Mouse (Mus musculus) cortical plate, adult 2 months (tissue): ENCODE results near the gene Gm11213. TPM values are rescaled to one million over a fixed set of nuclear protein-coding genes. Genes with fewer than 3 reads are reported as not detected.

Source experiments
- H3K27ac ChIP-seq: fragments of 200-500 bp; 2 replicates; pipeline ENCODE4 v1.5.1; 2012; ENCODE audit warnings: low read length, control low read depth, inconsistent platforms; ENCODE audit not compliant: insufficient read depth
- H3K4me1 ChIP-seq: fragments of 200-500 bp; 2 replicates; pipeline ENCODE4 v1.6.1; 2011; ENCODE audit warnings: low read length; ENCODE audit not compliant: control insufficient read depth, insufficient read depth
- H3K4me3 ChIP-seq: fragments of 200-500 bp; 2 replicates; pipeline ENCODE4 v1.5.1; 2011; ENCODE audit warnings: mild to moderate bottlenecking, low read length, control low read depth; ENCODE audit not compliant: insufficient read depth
- CTCF ChIP-seq: fragments of 200-500 bp; IDR thresholded peaks from 2 replicates; pipeline ENCODE4 v1.5.1; 2011; ENCODE audit warnings: mild to moderate bottlenecking, control low read depth, low read length; ENCODE audit not compliant: insufficient read depth; ENCODE audit errors: extremely low read depth
- POLR2A ChIP-seq: fragments of 200-500 bp; IDR thresholded peaks from 2 replicates; pipeline ENCODE4 v1.6.1; 2011; ENCODE audit warnings: mild to moderate bottlenecking, low read length, control low read depth; ENCODE audit not compliant: insufficient read depth; ENCODE audit errors: extremely low read depth
- polyA plus RNA-seq: library from polyadenylated mRNA; depleted of rRNA; stranded (reverse); fragments of >200 nt; gene quantifications from 2 replicates; pipeline ENCODE4 v1.2.3, GENCODE M21; 2012; rRNA removed

The Gm11213 gene
- polyA plus RNA-seq, result not detected in 2 replicates

GRCm38 (mm10) chr4:63604945-63605344 lies at the start of gene Gm11213:
Gm11213 (minus strand) TSS chr4:63605261.
- no peak for TF ChIP-seq CTCF
- no peak for TF ChIP-seq POLR2A
- Histone ChIP-seq H3K4me3 (no peak within 1 kb of the TSS), H3K4me1 (no peaks in the 10 kb centered on the region), H3K27ac (no peak within 1 kb of the TSS)

DNA sequence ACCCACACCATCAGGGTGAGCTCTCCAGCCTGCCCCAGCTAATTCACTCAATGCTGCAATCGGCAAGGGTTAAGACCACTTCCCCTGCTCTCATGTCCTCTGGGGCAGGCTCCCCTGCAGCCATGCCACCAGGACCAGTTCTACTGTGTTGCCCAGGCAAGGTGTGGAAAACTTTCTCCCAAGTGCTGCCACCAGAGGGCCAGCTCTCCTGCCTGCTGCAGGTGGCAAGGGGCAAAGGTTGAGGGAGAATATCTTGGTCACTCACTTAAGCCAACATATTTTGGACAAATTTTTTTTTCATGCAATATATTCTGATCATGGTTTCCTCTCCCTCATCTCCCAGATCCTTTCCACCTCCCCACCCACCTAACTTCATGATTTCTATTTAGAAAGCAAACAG lies 49.3 kb upstream of the Gm11213 start:
- Histone ChIP-seq H3K27ac (no peak overlapping the region), H3K4me1 (no peaks in the 10 kb centered on the region), H3K4me3 (no peak overlapping the region)
- no peak for TF ChIP-seq POLR2A
- 0 out of 2 replicates have a peak, but pooled peaks have one; percentile 6 for TF ChIP-seq CTCF

DNA sequence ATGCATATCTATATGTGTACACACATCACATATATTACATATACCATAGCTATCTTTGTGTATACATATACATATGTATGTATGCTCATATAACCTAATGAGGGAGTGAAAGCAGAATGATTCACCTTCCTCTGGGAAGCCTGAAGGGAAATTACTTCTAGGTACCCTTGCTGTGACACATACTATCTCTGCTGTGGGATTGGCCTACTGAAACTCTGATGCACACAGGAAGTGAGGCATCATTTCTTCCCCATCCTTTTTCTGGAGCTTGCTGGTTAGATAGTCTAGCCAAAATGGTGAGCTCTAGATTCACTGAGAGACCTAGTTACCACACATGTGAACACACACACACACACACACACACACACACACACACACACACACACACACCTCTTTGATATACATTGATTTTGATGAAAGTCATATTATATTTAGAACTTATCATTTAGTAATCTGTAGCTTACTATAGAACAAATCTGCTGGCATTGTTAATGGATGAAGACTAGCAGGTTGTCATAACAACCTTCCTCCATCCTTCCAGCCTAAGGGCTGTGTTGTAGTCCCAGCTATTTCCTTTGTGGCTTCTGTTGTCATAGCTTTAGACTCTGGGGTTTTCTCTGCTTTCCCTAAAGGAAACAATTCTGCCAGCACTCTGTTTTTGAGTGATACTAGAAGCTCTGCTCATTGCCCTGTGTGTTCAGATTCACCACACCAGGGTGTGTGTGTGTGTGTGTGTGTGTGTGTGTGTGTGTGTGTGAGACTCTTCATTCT lies 39.1 kb upstream of the Gm11213 start:
- Histone ChIP-seq H3K4me3 (no peak overlapping the region), H3K27ac (no peak overlapping the region)
- no peak for TF ChIP-seq CTCF
- no peak for TF ChIP-seq POLR2A

DNA sequence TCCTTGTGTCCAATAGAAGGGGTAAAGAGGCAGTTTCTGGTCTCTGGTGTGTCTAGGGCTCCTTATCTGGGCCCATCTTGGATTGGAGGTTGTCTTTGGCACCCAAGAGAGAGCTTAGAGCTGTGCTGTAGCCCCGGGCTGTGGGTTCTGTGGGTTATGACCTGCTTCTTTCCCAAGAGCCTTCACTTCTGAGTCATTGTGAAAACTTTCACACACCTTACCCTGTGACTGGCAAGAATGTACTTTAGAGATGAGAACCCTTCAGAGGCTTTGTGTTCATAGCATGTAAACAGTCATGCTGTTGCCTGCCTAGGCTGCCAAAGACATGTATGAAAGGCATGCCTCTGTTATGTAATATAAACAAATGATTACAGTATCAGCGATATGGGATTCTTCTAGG lies 34.8 kb upstream of the Gm11213 start:
- TF ChIP-seq CTCF (no peak), POLR2A (no peak)
- H3K27ac ChIP-seq, result no peak overlapping the region
- no peak overlapping the region for H3K4me3 ChIP-seq
- H3K4me1 ChIP-seq, result no peaks in the 10 kb centered on the region

More for the DNA sequence above, 39.1 kb upstream of the Gm11213 start:
- no peaks in the 10 kb centered on the region for H3K4me1 ChIP-seq

- Histone ChIP-seq H3K4me1 (no peaks in the 10 kb centered on the region), H3K4me3 (no peak overlapping the region), H3K27ac (no peak overlapping the region)
- TF ChIP-seq POLR2A (no peak), CTCF (no peak)
Measured at GRCm38 (mm10) chr4:63638603-63639002, 33.5 kb upstream of the Gm11213 start.

GRCm38 (mm10) chr4:63633181-63633580 lies 28.1 kb upstream of the Gm11213 start:
- no peak overlapping the region for H3K4me3 ChIP-seq
- no peaks in the 10 kb centered on the region for H3K4me1 ChIP-seq
- H3K27ac ChIP-seq, result no peak overlapping the region
- no peak for TF ChIP-seq CTCF

DNA sequence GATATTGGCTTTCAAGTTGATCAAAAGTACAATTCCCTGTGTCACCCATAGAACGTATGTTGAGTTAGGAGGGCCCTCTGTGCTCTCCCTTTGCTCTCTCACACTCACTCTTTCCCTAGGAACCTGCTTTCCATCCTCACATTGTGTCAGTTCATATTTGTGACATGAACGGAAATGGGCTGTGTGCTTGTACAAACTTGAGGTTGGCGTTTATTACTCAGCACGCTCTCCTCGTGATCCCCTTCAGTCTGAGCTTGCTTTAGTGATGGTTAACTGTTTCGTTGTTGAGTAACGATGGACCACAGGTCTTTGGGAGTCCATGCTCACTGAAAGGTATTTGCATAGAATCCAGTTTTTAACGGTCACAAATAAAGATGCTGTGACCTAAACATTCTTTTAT lies 22.1 kb upstream of the Gm11213 start:
- H3K27ac ChIP-seq, result no peak overlapping the region
- no peak for TF ChIP-seq CTCF
- no peak for TF ChIP-seq POLR2A
- H3K4me3 ChIP-seq, result no peak overlapping the region
- H3K4me1 ChIP-seq, result no peaks in the 10 kb centered on the region

- H3K27ac ChIP-seq, result no peak overlapping the region
- TF ChIP-seq POLR2A (no peak), CTCF (no peak)
- no peaks in the 10 kb centered on the region for H3K4me1 ChIP-seq
- H3K4me3 ChIP-seq, result no peak overlapping the region
Measured at GRCm38 (mm10) chr4:63625563-63626080, 20.6 kb upstream of the Gm11213 start.

DNA sequence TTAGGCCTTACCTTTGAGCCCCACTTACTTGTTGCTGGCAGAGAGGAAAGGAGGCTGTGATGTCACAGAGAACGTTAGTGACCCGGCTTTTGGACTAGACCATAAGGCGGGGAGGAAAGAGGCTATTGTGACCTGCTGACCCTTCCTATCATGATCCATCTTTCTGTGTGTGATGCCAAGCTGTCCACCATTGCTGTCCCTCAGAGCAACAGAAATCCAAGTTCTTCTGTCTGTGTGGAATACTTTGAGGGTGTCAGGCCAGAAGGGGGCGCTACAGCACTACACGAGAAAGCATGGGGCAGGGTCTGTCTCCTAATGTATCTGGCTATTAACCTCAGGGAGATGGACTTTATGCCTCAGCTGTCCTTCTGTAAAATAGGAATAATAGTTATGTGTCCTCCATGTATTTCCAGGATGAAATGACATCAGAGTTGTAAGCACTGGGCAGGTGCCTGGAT lies 17.3 kb upstream of the Gm11213 start, which contains the start of gene Tex48:
Gene Tex48 (minus strand): TSS at position 51 of the 458 bp plus-strand sequence.
- TF ChIP-seq POLR2A (no peak), CTCF (peak; percentile 31; the same call in 1 of the 2 replicates)
- Histone ChIP-seq H3K4me3 (no peak within 1 kb of the TSS), H3K4me1 (no peaks in the 10 kb centered on the region), H3K27ac (no peak within 1 kb of the TSS)

DNA sequence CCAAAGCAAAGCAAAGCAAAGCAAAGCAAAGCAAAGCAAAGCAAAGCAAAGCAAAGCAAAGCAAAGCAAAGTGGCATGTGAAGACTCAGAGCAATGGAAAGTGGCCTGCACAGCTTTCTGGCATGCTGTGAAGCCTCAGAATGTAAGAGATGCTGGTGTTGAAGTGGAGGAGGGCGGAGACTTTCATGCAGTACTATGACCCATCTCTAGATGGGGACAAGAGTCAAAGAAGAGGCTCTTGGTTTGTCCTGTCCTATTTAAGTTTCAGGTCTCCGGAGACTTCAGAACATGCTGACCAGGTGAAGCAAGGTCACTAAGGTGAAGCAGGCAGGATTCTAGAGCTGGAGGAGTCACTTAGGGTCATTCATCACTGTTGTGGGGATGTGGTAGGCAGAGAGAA lies 16.8 kb upstream of the Gm11213 start:
- Histone ChIP-seq H3K4me1 (no peaks in the 10 kb centered on the region), H3K27ac (no peak overlapping the region), H3K4me3 (no peak overlapping the region)
- TF ChIP-seq CTCF (no peak), POLR2A (no peak)
